ENCODE assay signal across 12 mouse cellular contexts in the genomic region with DNA sequence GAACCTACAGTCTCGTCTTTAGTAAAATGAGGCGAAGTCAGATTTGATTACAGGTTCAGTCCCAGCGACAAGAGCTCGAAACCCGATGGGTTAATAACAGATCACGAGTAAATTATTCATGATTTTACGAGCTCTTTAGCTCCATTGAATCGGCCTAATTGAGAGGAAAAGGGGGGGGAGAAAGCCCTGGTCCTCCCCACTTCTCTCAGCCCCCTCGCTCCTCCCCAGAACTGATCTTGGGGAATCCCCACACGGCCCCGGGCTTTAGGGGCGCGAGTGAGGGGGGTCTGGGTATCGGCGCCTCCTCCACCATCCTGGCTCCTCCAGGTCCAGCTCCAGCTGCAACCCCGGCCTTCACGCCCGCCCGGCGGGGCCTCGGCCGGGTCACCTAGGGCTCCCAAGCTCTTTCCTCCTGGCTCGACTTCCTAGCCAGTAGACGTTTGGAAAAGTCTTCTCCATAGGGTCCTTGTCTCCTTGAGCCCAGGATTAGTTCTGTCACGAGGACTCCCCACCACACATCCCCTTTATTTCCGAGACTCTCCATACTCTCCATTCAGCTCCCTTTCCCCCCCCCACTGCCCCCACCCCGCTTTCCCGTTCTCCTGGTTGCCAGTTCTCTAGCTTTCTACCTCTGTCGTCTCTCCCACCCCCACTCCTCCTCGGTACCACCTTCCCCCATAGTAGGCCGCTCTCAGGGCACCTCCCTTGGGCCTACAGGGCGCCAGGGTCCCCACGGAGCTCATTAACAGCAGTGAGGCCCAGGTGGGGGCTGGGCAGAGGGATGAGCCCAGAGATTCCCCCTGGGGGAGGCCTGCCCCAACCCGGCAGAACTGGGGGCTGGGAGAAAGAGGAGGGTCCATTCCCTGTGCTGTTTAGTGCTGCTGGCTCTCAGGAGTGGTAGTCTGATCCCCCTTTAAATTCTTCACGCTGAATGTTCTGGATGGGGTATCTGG. TPM values are rescaled to one million over a fixed set of nuclear protein-coding genes. Genes with fewer than 3 reads are reported as not detected.
DNase-seq lines count a peak whose midpoint lies in the region; ATAC-seq and TF ChIP-seq lines count a peak whose summit lies in the region.
"Had no signal": no experiment of that assay in that cellular context is flagged by ENCODE, and none has a peak within 500 bp of the region (broad histone marks: within the 10 kb centered on the region; RNA-seq: fewer than 3 reads in every experiment).

No protein-coding gene starts in this region.

- no peak overlapping the region for H3K9ac ChIP-seq in neural tube, embryonic 12.5 days
- no peak overlapping the region for H3K9ac ChIP-seq in neural tube, embryonic 15.5 days (replicated peaks)
- peak overlapping the region; percentile 100 for H3K9ac ChIP-seq in forebrain, embryonic 13.5 days
- H3K9ac ChIP-seq in limb, embryonic 14.5 days (ENCODE audit: low read depth, low read length, severe bottlenecking) = peak overlapping the region; percentile 58
- no peak overlapping the region for H3K9ac ChIP-seq in lung, postnatal 0 days (replicated peaks; ENCODE audit: low read depth)

- DNase-seq in limb, embryonic 14.5 days (ENCODE audit: low spot score) = no peak
- DNase-seq in retina, postnatal 1 day = peak; percentile 60
- DNase-seq in gastrocnemius, adult 8-10 months (ENCODE audit: low spot score in 2 of 2) = no peak
- no peak for DNase-seq in lung, postnatal 0 days (ENCODE audit: low spot score)
- no peak for DNase-seq in left cerebral cortex, adult 9 months (ENCODE audit: low spot score in 2 of 2)
- DNase-seq: adrenal gland, postnatal 25 days; gastrocnemius, postnatal 36 days had no signal

- no peak for TF ChIP-seq CTCF in lung, postnatal 0 days (IDR thresholded peaks at IDR 0.05)

- H3K4me2 ChIP-seq in neural tube, embryonic 12.5 days (replicated peaks) = peak overlapping the region; percentile 50
- no peak overlapping the region for H3K4me2 ChIP-seq in neural tube, embryonic 15.5 days
- peak overlapping the region; percentile 93 for H3K4me2 ChIP-seq in forebrain, embryonic 13.5 days
- H3K4me2 ChIP-seq in limb, embryonic 14.5 days (replicated peaks; ENCODE audit: low read depth, low read length, severe bottlenecking) = peak overlapping the region; percentile 93
- H3K4me2 ChIP-seq in lung, postnatal 0 days (replicated peaks; ENCODE audit: low read depth, low read length) = no peak overlapping the region

- H3K4me1 ChIP-seq in neural tube, embryonic 12.5 days = peaks cover 10% of the 10 kb centered on the region
- peaks cover 26% of the 10 kb centered on the region for H3K4me1 ChIP-seq in neural tube, embryonic 15.5 days
- H3K4me1 ChIP-seq in forebrain, embryonic 13.5 days = peaks cover 90% of the 10 kb centered on the region
- H3K4me1 ChIP-seq in limb, embryonic 14.5 days (ENCODE audit: control insufficient read depth, insufficient read depth, low read length) = peaks cover 19% of the 10 kb centered on the region
- no peaks in the 10 kb centered on the region for H3K4me1 ChIP-seq in lung, postnatal 0 days (ENCODE audit: insufficient read depth, low read depth, low read length)

- no peak overlapping the region for H3K27ac ChIP-seq in neural tube, embryonic 12.5 days
- H3K27ac ChIP-seq in neural tube, embryonic 15.5 days (replicated peaks) = no peak overlapping the region
- peak overlapping the region; percentile 99 for H3K27ac ChIP-seq in forebrain, embryonic 13.5 days
- no peak overlapping the region for H3K27ac ChIP-seq in limb, embryonic 14.5 days (replicated peaks; ENCODE audit: low read depth, low read length)
- no peak overlapping the region for H3K27ac ChIP-seq in lung, postnatal 0 days (ENCODE audit: low read length)

- H3K9me3 ChIP-seq in neural tube, embryonic 12.5 days = no peaks in the 10 kb centered on the region
- no peaks in the 10 kb centered on the region for H3K9me3 ChIP-seq in neural tube, embryonic 15.5 days (replicated peaks)
- H3K9me3 ChIP-seq in forebrain, embryonic 13.5 days (replicated peaks) = no peaks in the 10 kb centered on the region
- H3K9me3 ChIP-seq in limb, embryonic 14.5 days (ENCODE audit: control insufficient read depth, low read length) = no peaks in the 10 kb centered on the region
- no peaks in the 10 kb centered on the region for H3K9me3 ChIP-seq in lung, postnatal 0 days (ENCODE audit: low read length)

- no peak for TF ChIP-seq POLR2A in limb, embryonic 14.5 days (IDR thresholded peaks at IDR 0.05; ENCODE audit: borderline replicate concordance, extremely low read depth, insufficient read depth, insufficient read length)

- no peak for TF ChIP-seq EP300 in lung, postnatal 0 days (IDR thresholded peaks at IDR 0.05)

- H3K27me3 ChIP-seq in neural tube, embryonic 12.5 days (replicated peaks) = peaks cover 98% of the 10 kb centered on the region
- H3K27me3 ChIP-seq in neural tube, embryonic 15.5 days (replicated peaks) = peaks cover 95% of the 10 kb centered on the region
- H3K27me3 ChIP-seq in forebrain, embryonic 13.5 days = peaks cover 28% of the 10 kb centered on the region
- peaks cover 39% of the 10 kb centered on the region for H3K27me3 ChIP-seq in limb, embryonic 14.5 days (ENCODE audit: control insufficient read depth, insufficient read depth, low read length)
- peaks cover 93% of the 10 kb centered on the region for H3K27me3 ChIP-seq in lung, postnatal 0 days (replicated peaks; ENCODE audit: insufficient read depth, low read length)

- WGBS in neural tube, embryonic 12.5 days = under 1% methylated on average over 35 of the region's 35 CpGs
- 2% methylated on average over 34 of the region's 35 CpGs for WGBS in neural tube, embryonic 15.5 days
- 1% methylated on average over 35 of the region's 35 CpGs for WGBS in forebrain, embryonic 13.5 days
- WGBS in limb, embryonic 14.5 days = 9% methylated on average over 33 of the region's 35 CpGs
- 4% methylated on average over 34 of the region's 35 CpGs for WGBS in lung, postnatal 0 days

- no peaks in the 10 kb centered on the region for H3K36me3 ChIP-seq in neural tube, embryonic 12.5 days
- no peaks in the 10 kb centered on the region for H3K36me3 ChIP-seq in neural tube, embryonic 15.5 days
- peaks cover 63% of the 10 kb centered on the region for H3K36me3 ChIP-seq in forebrain, embryonic 13.5 days (ENCODE audit: poor library complexity, severe bottlenecking)
- peaks cover 2% of the 10 kb centered on the region; the same call in 1 of the 2 replicates for H3K36me3 ChIP-seq in limb, embryonic 14.5 days (ENCODE audit: control insufficient read depth, insufficient read depth, low read length)
- H3K36me3 ChIP-seq in lung, postnatal 0 days (ENCODE audit: insufficient read depth, low read length) = no peaks in the 10 kb centered on the region

- no peak for ATAC-seq in neural tube, embryonic 12.5 days (ENCODE audit: low FRiP score, low read depth)
- ATAC-seq in neural tube, embryonic 15.5 days (ENCODE audit: low FRiP score) = no peak
- ATAC-seq in forebrain, embryonic 13.5 days = peak; percentile 51
- ATAC-seq in limb, embryonic 14.5 days (ENCODE audit: low FRiP score, low read depth) = no peak
- no peak for ATAC-seq in lung, postnatal 0 days

- peak overlapping the region; percentile 7; the same call in 1 of the 2 replicates for H3K4me3 ChIP-seq in neural tube, embryonic 12.5 days
- no peak overlapping the region for H3K4me3 ChIP-seq in neural tube, embryonic 15.5 days (replicated peaks)
- H3K4me3 ChIP-seq in forebrain, embryonic 13.5 days = peak overlapping the region; percentile 91
- peak overlapping the region; percentile 74 for H3K4me3 ChIP-seq in limb, embryonic 14.5 days (replicated peaks; ENCODE audit: low read length)
- H3K4me3 ChIP-seq in lung, postnatal 0 days (ENCODE audit: low read depth, low read length) = no peak overlapping the region

RNA-seq across cellular contexts. Expression of a gene that starts 18.5 kb away (rescaled TPM):
- polyA plus RNA-seq in neural tube, embryonic 12.5 days (2016; fragmentation: Nextera tagmentation; extraction: Ambion mirVana) = 6.9 and 7.5 TPM in 2 replicates
- 1.6 and 3.0 TPM in 2 replicates for polyA plus RNA-seq in neural tube, embryonic 15.5 days (2015; fragmentation: Nextera tagmentation; extraction: Ambion mirVana)
- polyA plus RNA-seq in forebrain, embryonic 13.5 days (2015; fragmentation: Nextera tagmentation; extraction: Ambion mirVana) = 153 and 167 TPM in 2 replicates
- polyA plus RNA-seq in limb, embryonic 14.5 days (2012; rRNA removed) = 27.5 and 37.0 TPM in 2 replicates
- polyA plus RNA-seq in limb, embryonic 14.5 days (2014; fragmentation: Nextera tagmentation; extraction: Ambion mirVana) = 8.7 and 11.4 TPM in 2 replicates
- total RNA-seq in gastrocnemius, adult 8-10 months (2022) = under 1 TPM in 3 of 4 experiments, not detected in 1; 0.09 to 0.32 (median 0.15) TPM
- polyA plus RNA-seq in lung, postnatal 0 days (2015; fragmentation: Nextera tagmentation; extraction: Ambion mirVana) = not detected in 2 replicates
- total RNA-seq: adrenal gland, postnatal 25 days; common myeloid progenitor, adult 5-6 weeks; gastrocnemius, postnatal 36 days; monocyte, adult 5-6 weeks had no signal

Comparison
In these comparisons a context has a peak if more than half of its experiments do, and no peak if none do; other contexts are left out.
1. H3K4me2 ChIP-seq: peak in neural tube, embryonic 12.5 days (single experiment), forebrain, embryonic 13.5 days (single experiment) and limb, embryonic 14.5 days (single experiment); none in neural tube, embryonic 15.5 days (single experiment) and lung, postnatal 0 days (single experiment).
2. H3K4me3 ChIP-seq: peak in neural tube, embryonic 12.5 days (single experiment), forebrain, embryonic 13.5 days (single experiment) and limb, embryonic 14.5 days (single experiment); none in neural tube, embryonic 15.5 days (single experiment) and lung, postnatal 0 days (single experiment).
3. H3K9ac ChIP-seq: peak in forebrain, embryonic 13.5 days (single experiment) and limb, embryonic 14.5 days (single experiment); none in neural tube, embryonic 12.5 days (single experiment), neural tube, embryonic 15.5 days (single experiment) and lung, postnatal 0 days (single experiment).